Mouse (Mus musculus): ENCODE data around the gene Wdr53. TPM values are rescaled to one million over a fixed set of nuclear protein-coding genes. Genes with fewer than 3 reads are reported as not detected.

Wdr53 gene
- polyA plus RNA-seq, 1 experiment from 2014 or later: 11.1 TPM

- no peaks in the 10 kb centered on the region for H3K4me1 ChIP-seq (ENCODE audit: control insufficient read depth, insufficient read depth, low read length)
- WGBS (ENCODE audit: insufficient replicate concordance): 48% methylated on average over 9 of the region's 9 CpGs
- H3K36me3 ChIP-seq (ENCODE audit: control insufficient read depth, insufficient read depth, low read length): no peaks in the 10 kb centered on the region
- H3K4me2 ChIP-seq: no peak overlapping the region
- H3K4me3 ChIP-seq (ENCODE audit: low read depth, low read length): no peak overlapping the region
- H3K9ac ChIP-seq (ENCODE audit: low read depth, low read length): no peak overlapping the region
- H3K27ac ChIP-seq (ENCODE audit: low read depth, low read length): no peak overlapping the region
- ATAC-seq (replicated peaks; ENCODE audit: insufficient number of reproducible peaks, low FRiP score, low TSS enrichment): no peak
- no peaks in the 10 kb centered on the region for H3K27me3 ChIP-seq (ENCODE audit: control insufficient read depth, insufficient read depth, low read length)
- no peaks in the 10 kb centered on the region for H3K9me3 ChIP-seq (replicated peaks; ENCODE audit: control insufficient read depth, low read length)
Observed at GRCm38 (mm10) chr16:32273338-32273737, 26.3 kb downstream of the Wdr53 start.

- ATAC-seq (replicated peaks; ENCODE audit: insufficient number of reproducible peaks, low FRiP score, low TSS enrichment): no peak
- Histone ChIP-seq H3K27ac (ENCODE audit: low read depth, low read length) (no peak overlapping the region), H3K4me1 (ENCODE audit: control insufficient read depth, insufficient read depth, low read length) (0 out of 2 replicates have a peak, but pooled peaks cover 4% of the 10 kb centered on the region), H3K36me3 (ENCODE audit: control insufficient read depth, insufficient read depth, low read length) (peaks cover 4% of the 10 kb centered on the region), H3K4me2 (no peak overlapping the region), H3K4me3 (ENCODE audit: low read depth, low read length) (no peak overlapping the region), H3K27me3 (ENCODE audit: control insufficient read depth, insufficient read depth, low read length) (no peaks in the 10 kb centered on the region), H3K9ac (ENCODE audit: low read depth, low read length) (no peak overlapping the region), H3K9me3 (replicated peaks; ENCODE audit: control insufficient read depth, low read length) (0 out of 2 replicates have a peak, but pooled peaks cover 3% of the 10 kb centered on the region)
- 86% methylated on average over 6 of the region's 6 CpGs for WGBS (ENCODE audit: insufficient replicate concordance)
Observed at GRCm38 (mm10) chr16:32275041-32275440, 28.0 kb downstream of the Wdr53 start.

DNA sequence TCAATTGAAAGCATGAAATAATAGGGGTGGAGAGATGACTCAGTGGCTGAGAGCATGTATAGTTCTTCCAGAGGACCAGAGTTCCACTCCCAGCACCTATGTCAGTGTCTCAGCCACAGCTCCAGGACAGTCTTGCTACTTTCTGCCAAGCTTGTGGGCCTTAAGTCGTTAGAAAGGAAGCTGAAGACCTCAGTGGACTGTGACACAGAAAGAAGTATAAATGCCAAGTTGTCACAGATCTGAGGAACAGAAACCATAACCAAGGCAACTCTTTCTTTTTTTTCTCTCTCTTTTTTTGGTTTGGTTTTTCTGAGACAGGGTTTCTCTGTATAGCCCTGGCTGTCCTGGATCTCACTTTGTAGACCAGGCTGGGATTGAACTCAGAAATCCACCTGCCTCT lies 28.8 kb downstream of the Wdr53 start:
- Histone ChIP-seq H3K4me2 (no peak overlapping the region), H3K9me3 (replicated peaks; ENCODE audit: control insufficient read depth, low read length) (0 out of 2 replicates have a peak, but pooled peaks cover 3% of the 10 kb centered on the region), H3K9ac (ENCODE audit: low read depth, low read length) (no peak overlapping the region), H3K27me3 (ENCODE audit: control insufficient read depth, insufficient read depth, low read length) (no peaks in the 10 kb centered on the region), H3K36me3 (ENCODE audit: control insufficient read depth, insufficient read depth, low read length) (peaks cover 7% of the 10 kb centered on the region), H3K27ac (ENCODE audit: low read depth, low read length) (no peak overlapping the region), H3K4me1 (ENCODE audit: control insufficient read depth, insufficient read depth, low read length) (0 out of 2 replicates have a peak, but pooled peaks cover 4% of the 10 kb centered on the region), H3K4me3 (ENCODE audit: low read depth, low read length) (no peak overlapping the region)
- 71% methylated on average over 1 of the region's 1 CpGs for WGBS (ENCODE audit: insufficient replicate concordance)
- no peak for ATAC-seq (replicated peaks; ENCODE audit: insufficient number of reproducible peaks, low FRiP score, low TSS enrichment)

- H3K9me3 ChIP-seq (replicated peaks; ENCODE audit: control insufficient read depth, low read length): 0 out of 2 replicates have a peak, but pooled peaks cover 3% of the 10 kb centered on the region
- peak within 1 kb of the TSS; percentile 76 for H3K4me2 ChIP-seq
- ATAC-seq (replicated peaks; ENCODE audit: insufficient number of reproducible peaks, low FRiP score, low TSS enrichment): peak; percentile 86
- H3K27ac ChIP-seq (ENCODE audit: low read depth, low read length): peak within 1 kb of the TSS; percentile 97
- no peaks in the 10 kb centered on the region for H3K27me3 ChIP-seq (ENCODE audit: control insufficient read depth, insufficient read depth, low read length)
- 0 out of 2 replicates have a peak, but pooled peaks cover 4% of the 10 kb centered on the region for H3K4me1 ChIP-seq (ENCODE audit: control insufficient read depth, insufficient read depth, low read length)
- peak within 1 kb of the TSS; percentile 74 for H3K4me3 ChIP-seq (ENCODE audit: low read depth, low read length)
- H3K9ac ChIP-seq (ENCODE audit: low read depth, low read length): peak within 1 kb of the TSS; percentile 94
- peaks cover 10% of the 10 kb centered on the region for H3K36me3 ChIP-seq (ENCODE audit: control insufficient read depth, insufficient read depth, low read length)
- WGBS (ENCODE audit: insufficient replicate concordance): under 1% methylated on average over 75 of the region's 75 CpGs
Observed at GRCm38 (mm10) chr16:32277308-32278256, 30.6 kb downstream of the Wdr53 start, which contains the start of gene Rnf168. Gene Rnf168 (plus strand): TSS chr16:32277459.

DNA sequence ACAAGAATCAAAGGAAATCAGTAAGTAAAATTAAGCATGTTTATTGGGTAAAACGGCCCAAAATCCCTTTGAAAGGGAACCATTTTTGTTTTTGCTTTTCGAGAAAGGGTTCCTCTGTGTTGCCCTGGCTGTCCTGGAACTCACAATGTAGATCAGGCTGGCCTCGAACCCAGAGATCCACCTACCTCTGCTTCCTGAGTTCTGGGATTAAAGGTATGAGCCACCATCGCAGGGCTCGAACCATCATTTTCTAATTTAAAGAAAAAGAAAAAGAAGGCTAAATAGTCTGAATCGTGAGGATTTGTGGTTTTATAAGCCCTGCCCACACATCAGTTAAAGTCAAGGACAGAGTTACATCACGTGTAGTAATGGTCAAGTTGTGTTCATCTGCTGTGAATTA lies 31.4 kb downstream of the Wdr53 start:
- ATAC-seq (replicated peaks; ENCODE audit: insufficient number of reproducible peaks, low FRiP score, low TSS enrichment): no peak
- Histone ChIP-seq H3K27me3 (ENCODE audit: control insufficient read depth, insufficient read depth, low read length) (no peaks in the 10 kb centered on the region), H3K9ac (ENCODE audit: low read depth, low read length) (peak overlapping the region; percentile 94), H3K4me2 (peak overlapping the region; percentile 76), H3K27ac (ENCODE audit: low read depth, low read length) (no peak overlapping the region), H3K4me3 (ENCODE audit: low read depth, low read length) (peak overlapping the region; percentile 74), H3K36me3 (ENCODE audit: control insufficient read depth, insufficient read depth, low read length) (peaks cover 16% of the 10 kb centered on the region), H3K9me3 (replicated peaks; ENCODE audit: control insufficient read depth, low read length) (0 out of 2 replicates have a peak, but pooled peaks cover 3% of the 10 kb centered on the region), H3K4me1 (ENCODE audit: control insufficient read depth, insufficient read depth, low read length) (0 out of 2 replicates have a peak, but pooled peaks cover 4% of the 10 kb centered on the region)
- 55% methylated on average over 7 of the region's 7 CpGs for WGBS (ENCODE audit: insufficient replicate concordance)

DNA sequence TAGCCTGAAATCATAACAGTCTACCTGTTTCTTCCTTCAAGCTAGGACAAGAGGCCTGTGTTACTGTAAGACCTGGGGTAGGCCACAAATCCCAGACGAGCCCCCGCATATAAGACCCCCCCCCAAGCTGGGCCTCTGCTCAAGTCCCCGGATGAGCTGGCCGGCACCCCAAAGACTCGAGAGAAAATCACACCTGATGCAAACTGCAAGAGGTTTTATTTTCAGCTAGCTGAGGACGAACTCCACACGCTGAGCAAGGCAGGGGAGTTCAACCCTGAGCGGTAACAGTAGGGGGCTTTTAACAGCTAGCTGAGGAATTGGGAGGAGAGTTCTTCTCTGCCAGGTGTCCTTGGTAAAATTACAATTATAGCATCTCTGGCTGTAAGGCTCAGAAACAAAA lies 33.2 kb downstream of the Wdr53 start:
- 96% methylated on average over 8 of the region's 8 CpGs for WGBS (ENCODE audit: insufficient replicate concordance)
- H3K36me3 ChIP-seq (ENCODE audit: control insufficient read depth, insufficient read depth, low read length): peaks cover 28% of the 10 kb centered on the region
- no peak overlapping the region for H3K4me2 ChIP-seq

DNA sequence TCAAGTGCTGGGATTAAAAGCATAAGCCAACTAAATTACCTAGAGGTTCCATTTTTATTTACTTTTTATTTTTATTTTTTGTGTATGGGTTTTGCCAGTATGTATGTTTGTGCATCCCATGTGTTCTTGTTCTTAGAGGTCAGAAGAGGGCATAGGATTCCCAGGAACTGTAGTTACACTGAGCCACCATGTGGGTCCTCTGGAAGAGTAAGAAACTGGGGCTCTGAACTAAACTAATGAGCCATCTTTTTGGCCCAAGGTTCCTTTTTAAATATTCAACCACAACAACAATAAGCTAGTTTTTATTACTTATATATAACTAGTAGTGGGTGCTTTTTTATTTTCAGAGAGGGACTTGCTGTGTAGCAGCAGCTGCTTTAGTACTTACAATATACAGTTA lies 35.6 kb downstream of the Wdr53 start:
- no peak overlapping the region for H3K4me3 ChIP-seq (ENCODE audit: low read depth, low read length)
- H3K36me3 ChIP-seq (ENCODE audit: control insufficient read depth, insufficient read depth, low read length): peaks cover 30% of the 10 kb centered on the region

More for the DNA sequence above, 33.2 kb downstream of the Wdr53 start:
- H3K27ac ChIP-seq (ENCODE audit: low read depth, low read length): no peak overlapping the region
- no peak overlapping the region for H3K9ac ChIP-seq (ENCODE audit: low read depth, low read length)
- no peak for ATAC-seq (replicated peaks; ENCODE audit: insufficient number of reproducible peaks, low FRiP score, low TSS enrichment)
- 0 out of 2 replicates have a peak, but pooled peaks cover 4% of the 10 kb centered on the region for H3K4me1 ChIP-seq (ENCODE audit: control insufficient read depth, insufficient read depth, low read length)
- H3K4me3 ChIP-seq (ENCODE audit: low read depth, low read length): no peak overlapping the region
- no peaks in the 10 kb centered on the region for H3K27me3 ChIP-seq (ENCODE audit: control insufficient read depth, insufficient read depth, low read length)
- H3K9me3 ChIP-seq (replicated peaks; ENCODE audit: control insufficient read depth, low read length): 0 out of 2 replicates have a peak, but pooled peaks cover 3% of the 10 kb centered on the region

GRCm38 (mm10) chr16:32291821-32292220 lies 44.8 kb downstream of the Wdr53 start:
- Histone ChIP-seq H3K4me3 (ENCODE audit: low read depth, low read length) (no peak overlapping the region), H3K27ac (ENCODE audit: low read depth, low read length) (no peak overlapping the region)
- WGBS (ENCODE audit: insufficient replicate concordance): 90% methylated on average over 4 of the region's 4 CpGs

More for the DNA sequence above, 35.6 kb downstream of the Wdr53 start:
- H3K9me3 ChIP-seq (replicated peaks; ENCODE audit: control insufficient read depth, low read length): 0 out of 2 replicates have a peak, but pooled peaks cover 3% of the 10 kb centered on the region
- H3K27ac ChIP-seq (ENCODE audit: low read depth, low read length): no peak overlapping the region
- H3K27me3 ChIP-seq (ENCODE audit: control insufficient read depth, insufficient read depth, low read length): no peaks in the 10 kb centered on the region
- H3K9ac ChIP-seq (ENCODE audit: low read depth, low read length): no peak overlapping the region
- H3K4me1 ChIP-seq (ENCODE audit: control insufficient read depth, insufficient read depth, low read length): 0 out of 2 replicates have a peak, but pooled peaks cover 4% of the 10 kb centered on the region
- no peak overlapping the region for H3K4me2 ChIP-seq
- no peak for ATAC-seq (replicated peaks; ENCODE audit: insufficient number of reproducible peaks, low FRiP score, low TSS enrichment)

More at GRCm38 (mm10) chr16:32291821-32292220, 44.8 kb downstream of the Wdr53 start:
- H3K36me3 ChIP-seq (ENCODE audit: control insufficient read depth, insufficient read depth, low read length): peaks cover 24% of the 10 kb centered on the region
- no peak for ATAC-seq (replicated peaks; ENCODE audit: insufficient number of reproducible peaks, low FRiP score, low TSS enrichment)
- H3K9ac ChIP-seq (ENCODE audit: low read depth, low read length): no peak overlapping the region
- H3K4me1 ChIP-seq (ENCODE audit: control insufficient read depth, insufficient read depth, low read length): no peaks in the 10 kb centered on the region
- H3K27me3 ChIP-seq (ENCODE audit: control insufficient read depth, insufficient read depth, low read length): no peaks in the 10 kb centered on the region
- no peaks in the 10 kb centered on the region for H3K9me3 ChIP-seq (replicated peaks; ENCODE audit: control insufficient read depth, low read length)
- H3K4me2 ChIP-seq: no peak overlapping the region

Data from heart, embryonic 11.5 days (tissue).